Mouse (Mus musculus) E14TG2a.4 (cell line): Measurements from ENCODE around the gene Pygo2.

Source experiments
- CTCF ChIP-seq: conservative IDR thresholded peaks from 2 replicates; pipeline ENCODE4 v1.5.1; 2014; ENCODE audit warnings: low read length
- NANOG ChIP-seq: IDR thresholded peaks from 2 replicates; pipeline ENCODE4 v1.6.1; 2014; ENCODE audit warnings: borderline replicate concordance, low read length, mixed read lengths
- POU5F1 ChIP-seq: IDR thresholded peaks from 2 replicates; pipeline ENCODE4 v1.6.1; 2014; ENCODE audit warnings: low read length, borderline replicate concordance

DNA sequence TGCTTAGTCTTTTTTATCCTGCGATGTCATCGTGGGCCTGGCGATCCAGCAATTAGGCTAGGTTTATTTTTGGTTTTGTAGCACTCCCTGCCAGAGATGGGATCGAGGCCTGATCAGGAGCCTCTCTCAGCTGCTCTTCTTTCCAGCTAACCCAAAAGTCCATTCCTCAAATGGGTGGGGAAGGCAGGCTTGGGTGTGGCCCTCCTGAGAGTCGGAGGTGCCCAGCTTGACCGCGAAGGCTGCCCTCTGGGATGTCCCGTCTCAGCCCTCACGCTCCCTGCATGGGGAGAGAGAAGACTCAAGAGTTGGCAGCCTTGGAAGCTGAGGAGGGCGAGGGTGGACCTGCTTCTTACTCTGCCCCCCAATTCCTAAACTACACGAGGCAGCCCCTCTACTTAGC is 4.5 kb downstream of the Pygo2 start:
- TF ChIP-seq CTCF, result no peak
- TF ChIP-seq POU5F1, result no peak
- no peak for TF ChIP-seq NANOG
